Mouse (Mus musculus): Measurements from ENCODE around the gene Kcnh2.
A peak's percentile ranks its signal among the peaks of the same experiment; 100 is the strongest.

Kcnh2 gene

GRCm38 (mm10) chr5:24346313-24346712 lies 5.1 kb downstream of the Kcnh2 start:
- no peak for DNase-seq (ENCODE audit: low spot score in 2 of 2)

DNA sequence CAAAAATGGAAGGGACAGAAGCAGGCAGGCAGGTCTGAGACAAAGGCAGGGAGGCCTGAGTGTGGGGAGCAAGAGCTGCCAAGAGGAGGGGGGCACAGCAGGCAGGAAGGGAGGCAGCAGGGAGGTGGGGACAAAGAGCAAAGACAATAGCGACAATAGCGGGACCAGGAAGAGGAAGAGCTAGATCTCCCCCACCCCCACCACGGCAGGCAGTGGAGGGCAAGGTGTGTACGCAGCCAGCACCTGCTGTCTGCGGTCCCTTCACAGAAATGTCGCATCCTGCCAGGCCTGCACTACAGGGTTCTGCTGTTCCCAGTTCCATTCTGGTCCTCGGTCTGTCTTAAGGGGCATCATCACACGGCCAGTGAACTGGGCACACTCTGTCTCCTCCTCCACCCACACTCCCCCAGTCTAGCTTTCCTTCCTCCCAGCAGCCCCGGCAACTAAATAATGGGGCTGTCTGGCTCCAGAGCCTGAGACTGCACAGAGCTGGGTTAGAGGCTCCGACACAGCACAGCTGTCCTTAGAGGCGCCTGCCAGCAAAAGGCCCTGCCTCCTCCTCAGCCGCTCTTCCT lies 6.8 kb downstream of the Kcnh2 start:
- peak; percentile 88 to 91 for DNase-seq (ENCODE audit: low spot score in 2 of 2)

DNA sequence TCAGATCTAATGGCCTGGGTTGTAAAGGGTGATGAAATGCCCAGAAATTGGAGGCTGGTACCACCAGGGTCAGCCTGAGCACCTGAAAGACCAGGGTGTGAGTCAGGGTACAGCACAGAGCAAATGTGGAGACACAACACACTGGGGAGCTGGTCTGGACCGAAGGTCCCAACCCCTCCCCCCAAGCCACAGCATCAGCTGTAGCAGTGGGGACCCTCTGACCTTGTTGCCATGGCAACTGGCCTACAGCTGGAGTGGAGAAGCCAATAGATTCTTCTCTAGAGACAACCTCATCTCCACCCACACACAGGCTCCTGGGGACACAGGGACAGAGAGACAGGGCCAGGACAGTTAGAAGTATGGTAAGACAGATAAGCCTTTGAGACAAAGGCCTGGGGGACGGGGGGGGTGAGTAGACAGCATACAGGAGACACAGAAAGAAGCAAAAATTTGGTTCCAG lies 7.4 kb downstream of the Kcnh2 start:
- DNase-seq (ENCODE audit: low spot score in 2 of 2) = peak; percentile 59 to 72

DNA sequence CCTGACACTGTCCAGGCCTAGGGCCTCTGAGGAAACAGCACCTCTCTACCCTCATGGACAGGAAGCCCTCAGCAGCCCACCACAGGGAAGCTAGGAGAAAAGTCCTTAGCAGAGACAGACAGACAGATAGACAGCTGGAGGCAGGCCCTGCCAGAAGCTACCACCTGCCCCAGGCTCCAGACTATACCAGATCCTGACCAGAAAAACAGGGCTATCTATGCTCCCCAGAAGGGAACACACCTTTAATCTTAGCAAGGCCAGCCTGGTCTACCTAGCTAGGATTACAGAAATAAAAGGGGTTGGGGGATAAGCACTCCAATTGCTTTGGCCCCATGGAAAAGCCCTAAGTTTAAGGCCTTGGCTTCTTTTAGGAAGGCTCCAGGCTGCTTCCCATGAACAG lies 8.0 kb downstream of the Kcnh2 start:
- DNase-seq (ENCODE audit: low spot score in 2 of 2) = no peak

DNA sequence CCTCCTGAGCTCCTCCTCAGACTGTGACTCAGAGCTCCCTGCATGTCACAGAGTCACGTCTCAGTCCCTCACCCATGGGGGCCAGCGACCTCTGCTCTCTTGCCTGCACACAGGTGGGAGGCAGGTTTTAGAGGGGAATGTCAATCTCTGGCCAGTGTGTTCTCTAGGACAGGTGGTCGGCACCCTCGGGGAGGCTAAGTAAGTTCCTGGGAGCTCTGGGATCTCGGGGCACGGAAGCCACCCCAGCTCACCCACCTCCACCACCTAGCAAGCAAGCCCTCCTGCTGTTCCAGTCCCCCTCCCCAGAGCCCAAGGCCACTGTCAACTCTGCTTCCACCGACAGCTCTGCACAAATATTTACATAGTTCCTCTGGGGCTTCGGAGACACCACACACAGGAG lies 8.4 kb downstream of the Kcnh2 start:
- no peak for DNase-seq (ENCODE audit: low spot score in 2 of 2)

DNA sequence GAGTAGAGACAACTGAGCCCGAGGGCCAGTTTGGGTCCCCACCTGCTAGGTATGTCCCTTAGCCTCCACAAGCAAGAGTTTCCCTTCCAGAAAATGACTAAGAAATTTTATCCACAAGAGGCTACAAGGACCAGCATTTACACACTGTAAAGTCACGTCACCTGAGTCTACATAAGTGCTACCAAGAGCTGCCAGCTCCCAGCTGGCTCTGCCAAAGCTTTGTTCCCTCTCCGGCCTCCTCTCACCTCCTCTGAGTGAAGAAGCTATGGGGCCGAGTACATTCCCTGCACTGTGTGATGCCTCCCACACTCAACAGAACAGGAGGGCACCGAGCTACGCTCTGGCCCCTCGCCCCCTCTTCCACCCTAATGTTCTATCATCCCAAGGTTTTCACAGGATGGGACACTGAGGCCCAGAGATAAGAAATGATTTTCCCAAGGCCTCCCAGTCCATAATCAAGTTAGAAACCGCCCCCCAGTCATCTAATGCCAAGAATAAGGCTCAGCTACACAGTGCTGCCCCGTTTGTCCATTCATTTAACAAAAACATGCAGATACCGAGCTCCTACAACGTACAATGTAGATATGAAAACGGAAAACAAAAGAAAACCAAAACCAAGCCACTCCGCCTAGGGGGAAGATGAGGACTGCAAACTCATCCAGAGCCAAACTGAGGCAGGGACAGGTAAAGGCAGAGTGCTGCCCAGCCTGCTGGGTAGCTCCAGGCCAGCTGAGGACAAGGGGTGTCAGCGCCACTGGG lies 9.0 kb downstream of the Kcnh2 start:
- DNase-seq (ENCODE audit: low spot score in 2 of 2) = no peak

- no peak for DNase-seq (ENCODE audit: low spot score in 2 of 2)
Measured at GRCm38 (mm10) chr5:24337821-24338220, 13.6 kb downstream of the Kcnh2 start.

GRCm38 (mm10) chr5:24337366-24337765 lies 14.0 kb downstream of the Kcnh2 start:
- no peak for DNase-seq (ENCODE audit: low spot score in 2 of 2)

DNA sequence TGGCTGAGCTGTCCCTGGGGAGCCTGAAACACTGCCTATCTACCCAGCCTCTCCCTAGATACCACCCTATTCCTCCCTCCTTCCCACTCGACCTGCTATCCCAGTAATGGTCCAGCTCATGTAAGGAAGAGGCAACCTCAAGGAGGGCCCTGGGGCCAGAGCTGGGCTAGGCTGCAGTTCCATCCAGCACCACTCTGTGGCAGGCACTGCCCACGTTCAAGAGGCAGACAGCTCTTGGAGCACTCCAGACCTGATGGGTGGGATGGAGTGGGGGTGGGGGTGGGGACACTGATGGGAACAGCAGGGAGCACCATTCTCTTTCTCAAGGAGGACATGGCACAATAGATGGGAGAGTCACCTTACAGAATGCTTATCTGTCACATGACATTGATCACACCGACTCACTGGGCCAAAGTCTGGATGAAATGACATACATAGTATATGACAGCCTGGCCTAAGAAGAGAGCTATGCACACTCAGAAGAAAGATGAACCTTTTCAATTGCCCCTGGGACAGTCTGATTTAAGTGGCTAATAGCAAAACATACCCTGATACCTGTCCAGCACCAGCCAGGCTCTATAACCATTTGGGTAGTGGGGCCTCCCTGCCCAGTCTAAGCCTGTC lies 15.4 kb downstream of the Kcnh2 start:
- peak; percentile 25 to 52 for DNase-seq (ENCODE audit: low spot score in 2 of 2)

DNA sequence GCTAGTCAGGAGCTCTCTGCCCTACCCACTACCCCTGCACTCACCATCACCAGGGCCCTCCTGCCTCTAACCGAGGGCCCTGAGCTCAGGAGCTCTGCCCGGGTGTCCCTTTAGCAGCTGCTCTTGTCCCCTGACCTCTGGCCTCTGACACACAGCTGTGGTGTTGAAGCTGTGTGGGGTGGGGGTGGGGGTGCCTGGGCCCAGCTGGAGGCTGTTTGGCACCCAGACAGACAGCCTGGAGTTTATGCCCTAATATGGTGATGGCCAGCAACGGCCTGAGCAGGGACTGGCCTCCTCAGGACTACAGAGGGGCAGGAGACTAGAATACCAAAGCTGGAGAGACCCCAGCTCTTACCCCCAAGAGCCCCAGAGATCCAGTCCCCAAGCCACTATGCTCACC lies 16.7 kb downstream of the Kcnh2 start:
- no peak for DNase-seq (ENCODE audit: low spot score in 2 of 2)

GRCm38 (mm10) chr5:24332401-24332800 lies 19.0 kb downstream of the Kcnh2 start:
- DNase-seq (ENCODE audit: low spot score in 2 of 2) = no peak

GRCm38 (mm10) chr5:24329965-24330298 lies 21.5 kb downstream of the Kcnh2 start:
- DNase-seq (ENCODE audit: low spot score in 2 of 2) = no peak

DNA sequence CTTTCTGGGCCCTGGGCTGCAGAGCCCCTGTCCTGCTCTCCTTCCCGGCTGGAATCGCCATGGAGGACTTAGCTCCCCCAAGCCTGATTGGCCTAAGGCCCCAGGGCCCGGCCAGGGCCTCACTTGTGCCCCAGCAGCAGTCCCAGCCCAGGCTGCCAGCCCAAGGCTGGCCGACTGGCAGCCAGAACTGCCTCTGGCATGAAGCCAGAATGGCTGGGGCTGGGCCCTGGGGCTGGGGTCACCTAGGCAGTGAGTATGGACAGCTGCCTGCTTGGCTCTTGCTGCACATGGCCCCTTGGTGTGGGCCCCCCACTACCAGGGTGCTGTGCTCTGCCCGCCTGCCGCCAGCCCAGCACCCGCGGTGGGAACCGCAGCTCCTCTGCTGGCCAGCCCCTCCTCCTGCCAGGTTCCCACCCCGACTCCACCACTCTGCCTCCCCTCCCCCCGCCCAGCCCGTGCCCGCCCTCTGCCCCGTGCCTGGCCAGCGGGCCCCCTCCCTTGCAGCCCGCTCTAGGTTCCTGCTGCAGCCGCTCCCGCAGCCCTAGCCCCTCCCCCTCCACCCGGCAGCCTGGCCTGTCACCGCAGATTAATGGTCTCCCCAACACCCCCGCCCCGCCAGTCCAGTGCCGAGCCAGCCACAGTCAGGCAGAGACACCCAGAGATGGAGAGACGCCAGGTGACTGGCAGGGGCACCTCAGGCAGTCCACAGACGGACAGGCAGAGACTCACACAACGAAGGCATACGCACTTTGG lies 22.0 kb downstream of the Kcnh2 start:
- no peak for DNase-seq (ENCODE audit: low spot score in 2 of 2)

GRCm38 (mm10) chr5:24328813-24329211 lies 22.6 kb downstream of the Kcnh2 start:
- DNase-seq (ENCODE audit: low spot score in 2 of 2) = no peak

- DNase-seq (ENCODE audit: low spot score in 2 of 2) = no peak
Measured at GRCm38 (mm10) chr5:24326842-24327417, 24.5 kb downstream of the Kcnh2 start.

- DNase-seq (ENCODE audit: low spot score in 2 of 2) = no peak
Measured at GRCm38 (mm10) chr5:24326166-24326841, 25.1 kb downstream of the Kcnh2 start.

GRCm38 (mm10) chr5:24325251-24325650 lies 26.2 kb downstream of the Kcnh2 start:
- no peak for DNase-seq (ENCODE audit: low spot score in 2 of 2)

DNA sequence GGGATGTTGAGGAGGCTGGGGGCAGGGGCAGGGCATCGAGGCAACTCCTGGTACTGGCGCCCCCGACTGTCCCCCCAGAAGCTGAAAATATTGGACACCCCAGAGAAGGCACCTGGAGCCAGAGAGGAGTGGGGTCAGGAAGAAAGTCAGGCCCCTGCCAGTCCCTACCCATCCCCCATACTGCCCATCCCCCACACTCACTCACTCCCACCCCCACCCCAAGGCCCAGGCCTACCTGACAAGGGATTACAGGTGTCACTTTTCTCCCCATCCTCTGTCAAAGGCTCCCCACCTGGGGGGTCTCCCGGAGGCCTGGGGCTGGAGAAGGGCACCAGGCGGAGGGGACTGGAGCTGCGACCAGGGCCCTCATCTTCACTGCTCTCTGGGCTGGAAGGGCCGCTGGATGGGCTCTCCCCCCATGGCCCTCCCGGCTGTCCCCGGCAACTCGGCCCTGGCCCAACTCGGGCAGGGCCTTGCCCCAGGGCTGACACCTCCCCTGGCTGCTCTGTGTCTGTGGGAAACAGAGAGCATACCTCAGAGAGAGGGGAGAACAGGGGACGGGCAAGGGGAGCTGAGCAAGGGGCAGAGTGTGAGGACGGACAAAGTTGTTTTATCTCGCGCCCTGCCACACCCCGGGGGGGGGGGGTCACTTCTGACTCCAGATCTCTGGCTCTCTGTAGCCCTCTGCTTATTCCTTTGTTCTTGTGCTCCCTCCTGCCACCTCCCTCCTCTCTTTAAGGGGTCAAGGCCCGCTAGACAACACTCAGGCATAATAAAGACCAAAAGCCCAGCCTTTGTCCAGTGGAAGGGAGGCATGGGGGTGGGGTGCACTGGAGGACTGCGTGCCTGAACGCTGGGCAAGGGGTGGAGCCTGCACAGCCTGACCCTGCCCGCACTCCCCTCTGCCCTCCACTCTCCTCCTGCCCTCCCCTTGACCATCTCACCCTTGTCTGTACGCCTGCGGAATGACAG lies 29.4 kb downstream of the Kcnh2 start:
- no peak for DNase-seq (ENCODE audit: low spot score in 2 of 2)

- no peak for DNase-seq (ENCODE audit: low spot score in 2 of 2)
Measured at GRCm38 (mm10) chr5:24320894-24321293, 30.5 kb downstream of the Kcnh2 start.

- DNase-seq (ENCODE audit: low spot score in 2 of 2) = no peak
Measured at GRCm38 (mm10) chr5:24320467-24320813, 31.0 kb downstream of the Kcnh2 start.
